Mouse (Mus musculus) forebrain, embryonic 14.5 days (tissue): ENCODE results near the gene Ap3m1. TPM values are rescaled to one million over a fixed set of nuclear protein-coding genes. Genes with fewer than 3 reads are reported as not detected.
A peak's percentile ranks its signal among the peaks of the same experiment; 100 is the strongest.

ENCODE experiments used
- ATAC-seq: fragments of 200-750 bp; cut with Nextera tagmentation; 2 replicates; pipeline ENCODE4 v1.8.0; 2017; ENCODE audit warnings: mild to moderate bottlenecking, moderate library complexity
- DNase-seq: peaks from one replicate; pipeline ENCODE4 v3.0.0-alpha.2; 2015; ENCODE audit warnings: low spot score
- H3K27ac ChIP-seq: fragments of 300-500 bp; sonication (generic); 2 replicates; pipeline ENCODE4 v1.5.1; 2014; ENCODE audit warnings: low read depth, mild to moderate bottlenecking, control low read depth, low read length, moderate library complexity
- H3K27me3 ChIP-seq: fragments of 300-500 bp; sonication (generic); replicated peaks from 2 replicates; pipeline ENCODE4 v1.6.1; 2014; ENCODE audit warnings: low read length, control low read depth, mixed read lengths; ENCODE audit not compliant: control insufficient read depth, insufficient read depth
- H3K36me3 ChIP-seq: fragments of 300-500 bp; sonication (generic); 2 replicates; pipeline ENCODE4 v1.6.1; 2014; ENCODE audit warnings: low read length, control low read depth; ENCODE audit not compliant: control insufficient read depth, insufficient read depth
- H3K4me1 ChIP-seq: fragments of 300-500 bp; sonication (generic); 2 replicates; pipeline ENCODE4 v1.6.1; 2014; ENCODE audit warnings: antibody characterized with exemption, low read length, control low read depth; ENCODE audit not compliant: control insufficient read depth, insufficient read depth
- H3K4me2 ChIP-seq: fragments of 300-500 bp; sonication (generic); 2 replicates; pipeline ENCODE4 v1.6.1; 2014; ENCODE audit warnings: mild to moderate bottlenecking, control low read depth, low read length
- H3K4me3 ChIP-seq: fragments of 300-500 bp; sonication (generic); 2 replicates; pipeline ENCODE4 v1.5.1; 2014; ENCODE audit warnings: low read depth, low read length, control low read depth
- H3K9ac ChIP-seq: fragments of 300-500 bp; sonication (generic); 2 replicates; pipeline ENCODE4 v1.6.1; 2014; ENCODE audit warnings: mild to moderate bottlenecking, low read length, control low read depth, moderate library complexity
- H3K9me3 ChIP-seq: fragments of 300-500 bp; sonication (generic); replicated peaks from 2 replicates; pipeline ENCODE4 v1.6.1; 2016; ENCODE audit warnings: low read length, control low read depth, mixed read lengths; ENCODE audit not compliant: control insufficient read depth
- WGBS: fragments of 180-500 bp; shearing (Covaris S2); extraction: QIAGEN DNeasy Blood & Tissue Kit; methylation state at CpG from one replicate; pipeline ENCODE4 v1.1.7; 2014; 5-methylcytosine and 5-hydroxymethylcytosine counted together
- polyA plus RNA-seq: library from polyadenylated mRNA; unstranded; fragments of >200 nt; fragmentation: Nextera tagmentation; extraction: Ambion mirVana; gene quantifications from 2 replicates; pipeline ENCODE4 v1.2.1, GENCODE M21; 2014

Gene Ap3m1
- polyA plus RNA-seq, 1 experiment from 2014 or later = 139 TPM

- no peaks in the 10 kb centered on the region for H3K9me3 ChIP-seq
- ATAC-seq (no peak), DNase-seq (no peak)
- 0 out of 2 replicates have a peak, but pooled peaks cover 3% of the 10 kb centered on the region for H3K36me3 ChIP-seq
- no peak overlapping the region for H3K4me3 ChIP-seq
- no peaks in the 10 kb centered on the region for H3K4me1 ChIP-seq
- H3K27me3 ChIP-seq = no peaks in the 10 kb centered on the region
- no peak overlapping the region for H3K27ac ChIP-seq
- 43% methylated on average over 3 of the region's 3 CpGs for WGBS
- H3K9ac ChIP-seq = no peak overlapping the region
- H3K4me2 ChIP-seq = no peak overlapping the region
These were observed 36.4 kb upstream of the Ap3m1 start for GRCm38 (mm10) chr14:21088731-21089130.

GRCm38 (mm10) chr14:21087390-21088060 is 35.2 kb upstream of the Ap3m1 start:
- Histone ChIP-seq H3K27me3 (no peaks in the 10 kb centered on the region), H3K9ac (no peak overlapping the region), H3K9me3 (no peaks in the 10 kb centered on the region), H3K4me3 (no peak overlapping the region), H3K4me1 (no peaks in the 10 kb centered on the region), H3K4me2 (no peak overlapping the region), H3K36me3 (no peaks in the 10 kb centered on the region), H3K27ac (no peak overlapping the region)
- 65% methylated on average over 4 of the region's 4 CpGs for WGBS
- DNase-seq (no peak), ATAC-seq (no peak)

DNA sequence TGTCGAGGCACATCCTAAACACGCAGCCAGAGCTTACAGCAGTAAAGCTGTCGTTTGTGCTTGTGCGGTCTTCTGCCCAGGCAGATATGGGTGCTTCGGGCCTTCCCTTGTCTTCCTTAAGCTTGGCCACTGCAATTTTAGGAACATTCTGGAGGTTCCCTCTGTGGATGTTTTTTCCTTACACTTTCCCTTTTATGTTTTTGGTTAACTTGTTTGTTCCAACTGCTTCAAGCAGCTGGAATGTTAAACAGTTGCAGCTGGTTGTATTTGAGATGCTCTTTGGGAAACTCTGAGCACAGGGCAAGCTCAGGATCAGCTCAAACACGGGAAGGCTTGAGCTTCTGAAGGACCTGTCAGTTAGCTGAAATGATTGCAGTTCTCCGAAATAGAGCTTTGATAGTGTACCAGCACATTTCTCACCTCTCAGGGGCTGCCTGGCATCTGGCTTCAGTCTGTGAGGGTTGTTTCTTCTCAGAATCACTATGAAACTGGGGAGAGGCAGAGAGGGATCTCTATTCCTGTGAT is 34.6 kb upstream of the Ap3m1 start:
- Histone ChIP-seq H3K9ac (no peak overlapping the region), H3K27me3 (no peaks in the 10 kb centered on the region), H3K36me3 (no peaks in the 10 kb centered on the region), H3K4me1 (no peaks in the 10 kb centered on the region), H3K9me3 (no peaks in the 10 kb centered on the region), H3K27ac (no peak overlapping the region), H3K4me2 (no peak overlapping the region), H3K4me3 (no peak overlapping the region)
- no peak for DNase-seq
- 58% methylated on average over 7 of the region's 7 CpGs for WGBS
- ATAC-seq = no peak

DNA sequence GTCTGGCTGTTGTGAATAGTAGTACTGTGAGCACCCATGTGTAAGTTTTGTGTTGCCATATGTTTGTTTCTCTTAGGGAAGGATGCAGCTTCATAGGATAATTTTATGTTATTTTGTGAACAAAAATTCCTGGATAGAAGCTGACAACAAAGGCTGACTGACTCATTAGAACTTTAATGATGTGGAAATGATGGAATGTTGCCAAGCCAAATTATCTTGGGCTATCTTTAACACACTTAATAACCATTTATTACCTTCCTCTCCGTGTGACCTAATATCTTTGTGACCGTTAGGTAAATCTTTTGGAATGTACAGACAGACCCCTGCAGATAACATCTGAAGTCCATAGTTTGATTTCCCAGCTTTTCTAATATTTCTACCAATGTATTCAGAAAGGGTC is 33.8 kb upstream of the Ap3m1 start:
- Histone ChIP-seq H3K9ac (no peak overlapping the region), H3K27me3 (no peaks in the 10 kb centered on the region), H3K36me3 (no peaks in the 10 kb centered on the region), H3K9me3 (no peaks in the 10 kb centered on the region), H3K4me3 (no peak overlapping the region), H3K4me1 (no peaks in the 10 kb centered on the region), H3K27ac (no peak overlapping the region), H3K4me2 (no peak overlapping the region)
- 32% methylated on average over 2 of the region's 2 CpGs for WGBS
- ATAC-seq (no peak), DNase-seq (no peak)

DNA sequence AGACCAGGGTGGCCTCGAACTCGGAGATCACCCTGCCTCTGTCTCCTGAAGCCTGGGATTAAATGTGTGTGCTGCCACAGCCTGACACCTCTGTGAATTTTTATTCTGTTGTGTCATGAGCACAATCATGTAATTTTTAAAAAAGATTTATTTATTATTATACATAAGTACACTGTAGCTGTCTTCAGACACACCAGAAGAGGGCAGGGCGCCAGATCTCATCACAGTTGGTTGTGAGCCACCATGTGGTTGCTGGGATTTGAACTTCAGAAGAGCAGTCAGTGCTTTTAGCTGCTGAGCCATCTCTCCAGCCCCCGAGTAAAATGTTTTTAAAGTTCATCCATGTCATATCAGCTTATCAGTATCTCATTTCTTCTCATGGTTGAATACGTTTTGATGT is 33.4 kb upstream of the Ap3m1 start:
- Histone ChIP-seq H3K4me3 (no peak overlapping the region), H3K4me1 (no peaks in the 10 kb centered on the region), H3K27me3 (no peaks in the 10 kb centered on the region), H3K27ac (no peak overlapping the region), H3K9me3 (no peaks in the 10 kb centered on the region), H3K9ac (no peak overlapping the region), H3K4me2 (no peak overlapping the region), H3K36me3 (no peaks in the 10 kb centered on the region)
- WGBS = 85% methylated on average over 5 of the region's 5 CpGs
- DNase-seq (no peak), ATAC-seq (no peak)

GRCm38 (mm10) chr14:21082823-21083222 is 30.5 kb upstream of the Ap3m1 start:
- H3K27me3 ChIP-seq = no peaks in the 10 kb centered on the region
- WGBS = 52% methylated on average over 1 of the region's 1 CpGs
- no peak overlapping the region for H3K27ac ChIP-seq
- ATAC-seq (no peak), DNase-seq (no peak)
- H3K4me3 ChIP-seq = no peak overlapping the region
- no peaks in the 10 kb centered on the region for H3K9me3 ChIP-seq
- H3K4me1 ChIP-seq = no peaks in the 10 kb centered on the region
- H3K9ac ChIP-seq = no peak overlapping the region
- no peak overlapping the region for H3K4me2 ChIP-seq
- no peaks in the 10 kb centered on the region for H3K36me3 ChIP-seq

- H3K9me3 ChIP-seq = no peaks in the 10 kb centered on the region
- H3K36me3 ChIP-seq = no peaks in the 10 kb centered on the region
- peaks cover 3% of the 10 kb centered on the region for H3K4me1 ChIP-seq
- no peaks in the 10 kb centered on the region for H3K27me3 ChIP-seq
- H3K9ac ChIP-seq = no peak overlapping the region
- no peak overlapping the region for H3K4me2 ChIP-seq
- H3K27ac ChIP-seq = no peak overlapping the region
- no peak for DNase-seq
- no peak overlapping the region for H3K4me3 ChIP-seq
- no peak for ATAC-seq
These were observed 26.2 kb upstream of the Ap3m1 start for GRCm38 (mm10) chr14:21078511-21078910.

DNA sequence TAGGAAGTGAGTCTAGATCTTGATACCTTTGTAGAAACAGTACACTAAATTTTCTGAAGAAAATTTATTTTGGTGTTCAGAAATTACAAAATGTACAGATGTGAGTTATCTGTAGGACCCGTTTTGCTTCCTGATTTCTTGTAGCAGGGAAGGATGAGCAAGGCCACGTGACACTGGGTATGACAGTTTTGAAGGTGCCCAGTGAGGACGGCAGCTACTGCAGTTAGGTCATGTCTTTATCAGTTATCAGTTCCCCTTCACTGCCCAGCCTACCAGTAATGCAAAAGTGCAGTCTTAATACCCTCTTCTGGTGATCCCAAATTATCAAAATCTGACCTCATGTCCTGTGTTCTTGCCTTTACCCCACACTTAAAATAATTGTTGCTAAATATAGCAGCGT is 25.6 kb upstream of the Ap3m1 start:
- Histone ChIP-seq H3K9me3 (no peaks in the 10 kb centered on the region), H3K4me2 (no peak overlapping the region), H3K4me3 (no peak overlapping the region), H3K4me1 (peaks cover 3% of the 10 kb centered on the region), H3K9ac (no peak overlapping the region), H3K27me3 (no peaks in the 10 kb centered on the region), H3K27ac (no peak overlapping the region), H3K36me3 (no peaks in the 10 kb centered on the region)
- DNase-seq (no peak), ATAC-seq (no peak)
- 89% methylated on average over 4 of the region's 4 CpGs for WGBS

GRCm38 (mm10) chr14:21076501-21077194 is 24.3 kb upstream of the Ap3m1 start:
- H3K4me3 ChIP-seq = peak overlapping the region; percentile 65
- 38% methylated on average over 7 of the region's 7 CpGs for WGBS
- H3K27me3 ChIP-seq = no peaks in the 10 kb centered on the region
- DNase-seq (no peak), ATAC-seq (peak; percentile 22)
- no peak overlapping the region for H3K27ac ChIP-seq
- no peaks in the 10 kb centered on the region for H3K9me3 ChIP-seq
- peaks cover 3% of the 10 kb centered on the region for H3K4me1 ChIP-seq
- peak overlapping the region; percentile 75 for H3K9ac ChIP-seq
- no peaks in the 10 kb centered on the region for H3K36me3 ChIP-seq
- peak overlapping the region; percentile 76 for H3K4me2 ChIP-seq
